Mouse (Mus musculus) ZHBTc4 (cell line): Measurements from ENCODE around the gene Bcl6b.
A peak's percentile ranks its signal among the peaks of the same experiment; 100 is the strongest.

Source experiments
- DNase-seq: peaks from one replicate; pipeline ENCODE4 v3.0.0-alpha.2; 2011; ENCODE audit warnings: low read depth, low spot score

The Bcl6b gene

GRCm38 (mm10) chr11:70212896-70213295, 16.7 kb downstream of the Bcl6b start:
- peak; percentile 68 for DNase-seq

GRCm38 (mm10) chr11:70212423-70212822, 17.2 kb downstream of the Bcl6b start, which contains the start of gene Slc16a11:
Slc16a11 (plus strand) TSS chr11:70212752.
- DNase-seq: no peak

DNA sequence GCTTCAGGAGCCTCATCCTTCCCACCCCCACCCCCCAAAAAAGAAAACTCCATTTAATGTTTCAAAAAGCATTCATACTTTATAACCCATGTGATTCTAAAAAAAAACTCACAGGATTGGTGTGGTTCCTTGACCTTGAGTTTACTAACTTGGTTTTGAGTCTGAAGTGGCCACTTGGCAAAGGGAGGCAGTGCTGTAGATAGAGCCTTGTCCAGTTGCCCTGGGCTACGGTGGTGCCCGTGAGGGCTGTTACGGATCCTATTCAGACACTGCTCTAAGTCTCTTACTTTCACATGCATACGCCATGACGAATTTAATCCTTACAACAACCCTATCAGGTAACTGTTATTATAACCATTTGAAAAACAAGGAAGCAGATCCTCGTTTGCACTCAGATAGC, 17.6 kb downstream of the Bcl6b start:
- DNase-seq: no peak

DNA sequence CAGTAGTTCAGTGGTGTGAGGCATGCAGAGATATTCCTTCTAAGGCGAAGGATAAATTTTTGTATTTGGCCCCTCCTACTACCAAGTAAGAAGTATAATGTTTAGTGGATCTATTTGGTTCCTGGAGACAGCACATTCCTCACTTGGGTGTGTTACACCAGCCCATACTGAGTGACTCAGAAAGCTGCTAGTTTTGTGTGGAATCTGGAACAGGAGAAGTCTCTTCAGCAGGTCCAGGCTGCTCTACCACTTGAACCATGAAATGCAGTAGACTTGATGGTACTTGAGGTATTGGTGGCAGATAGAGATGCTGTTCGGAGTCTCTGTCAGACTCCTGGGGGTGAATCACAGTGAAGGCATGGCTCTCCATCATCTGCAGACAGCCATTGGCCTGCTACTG, 18.9 kb downstream of the Bcl6b start:
- no peak for DNase-seq

GRCm38 (mm10) chr11:70208778-70209388, 20.7 kb downstream of the Bcl6b start:
- DNase-seq: no peak

DNA sequence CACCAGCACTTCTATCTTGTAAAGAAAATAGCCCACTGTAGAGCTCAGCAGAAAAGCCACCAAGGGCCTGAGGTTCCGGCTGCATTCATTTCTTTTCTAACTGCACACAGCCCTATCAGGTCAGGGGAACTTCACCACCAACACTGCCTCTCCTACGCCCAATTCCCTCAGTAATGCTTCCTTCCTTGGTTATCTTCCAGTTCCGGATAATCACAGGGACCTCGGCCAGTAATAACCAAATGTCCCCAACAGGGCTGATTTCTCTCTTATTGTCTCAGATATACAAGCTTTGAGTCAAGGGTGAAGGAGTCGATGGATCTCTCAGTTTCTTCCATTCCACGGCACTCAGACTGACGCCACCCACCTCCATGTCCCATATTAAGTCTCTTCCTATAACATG, 22.3 kb downstream of the Bcl6b start:
- no peak for DNase-seq

- no peak for DNase-seq
Observed at GRCm38 (mm10) chr11:70206801-70207200, 22.8 kb downstream of the Bcl6b start.

DNA sequence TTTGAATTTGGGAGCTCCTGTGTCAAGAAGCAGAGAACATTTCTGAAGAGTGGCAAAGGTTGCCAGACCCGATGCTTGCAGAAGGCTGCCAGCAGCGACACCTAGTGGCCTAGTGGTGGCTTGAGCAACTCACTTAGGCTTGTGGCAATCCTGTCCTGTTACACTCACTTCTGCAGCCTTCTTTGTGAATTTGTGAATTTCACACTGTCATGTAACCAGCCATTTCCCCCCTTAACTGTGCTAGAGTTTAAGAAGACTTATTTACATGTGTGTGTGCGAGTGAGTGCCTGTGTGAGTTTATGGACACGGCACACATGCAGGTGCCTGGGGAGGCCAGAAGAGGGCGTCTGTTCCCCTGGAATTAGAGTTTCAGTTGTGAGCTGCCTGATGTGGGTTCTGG, 27.9 kb downstream of the Bcl6b start:
- peak; percentile 86 for DNase-seq

- no peak for DNase-seq
Observed at GRCm38 (mm10) chr11:70200036-70200608, 29.5 kb downstream of the Bcl6b start.

- DNase-seq: no peak
Observed at GRCm38 (mm10) chr11:70199107-70199506, 30.5 kb downstream of the Bcl6b start.

DNA sequence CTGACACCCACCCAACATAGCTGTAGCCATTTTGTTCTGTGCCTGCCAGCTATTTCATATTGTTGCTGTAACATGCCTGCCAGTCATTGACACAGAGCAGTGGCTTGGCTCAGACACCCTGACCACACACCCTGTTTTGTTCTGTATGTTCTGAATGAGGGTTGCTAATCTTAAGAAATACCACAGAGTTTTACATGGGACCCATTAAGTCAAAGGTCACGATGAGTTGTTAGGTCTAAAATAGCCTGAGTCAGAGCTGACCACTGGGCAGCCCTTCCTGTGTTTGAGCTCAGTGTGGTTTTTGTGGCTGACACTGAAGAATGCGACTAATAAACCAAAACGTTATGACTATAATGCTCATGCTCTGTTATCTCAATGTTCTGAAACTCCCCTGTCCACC, 31.3 kb downstream of the Bcl6b start:
- no peak for DNase-seq

- no peak for DNase-seq
Observed at GRCm38 (mm10) chr11:70193354-70194285, 36.0 kb downstream of the Bcl6b start.

GRCm38 (mm10) chr11:70192157-70192556, 37.4 kb downstream of the Bcl6b start:
- DNase-seq: no peak

GRCm38 (mm10) chr11:70191188-70191587, 38.4 kb downstream of the Bcl6b start:
- no peak for DNase-seq

DNA sequence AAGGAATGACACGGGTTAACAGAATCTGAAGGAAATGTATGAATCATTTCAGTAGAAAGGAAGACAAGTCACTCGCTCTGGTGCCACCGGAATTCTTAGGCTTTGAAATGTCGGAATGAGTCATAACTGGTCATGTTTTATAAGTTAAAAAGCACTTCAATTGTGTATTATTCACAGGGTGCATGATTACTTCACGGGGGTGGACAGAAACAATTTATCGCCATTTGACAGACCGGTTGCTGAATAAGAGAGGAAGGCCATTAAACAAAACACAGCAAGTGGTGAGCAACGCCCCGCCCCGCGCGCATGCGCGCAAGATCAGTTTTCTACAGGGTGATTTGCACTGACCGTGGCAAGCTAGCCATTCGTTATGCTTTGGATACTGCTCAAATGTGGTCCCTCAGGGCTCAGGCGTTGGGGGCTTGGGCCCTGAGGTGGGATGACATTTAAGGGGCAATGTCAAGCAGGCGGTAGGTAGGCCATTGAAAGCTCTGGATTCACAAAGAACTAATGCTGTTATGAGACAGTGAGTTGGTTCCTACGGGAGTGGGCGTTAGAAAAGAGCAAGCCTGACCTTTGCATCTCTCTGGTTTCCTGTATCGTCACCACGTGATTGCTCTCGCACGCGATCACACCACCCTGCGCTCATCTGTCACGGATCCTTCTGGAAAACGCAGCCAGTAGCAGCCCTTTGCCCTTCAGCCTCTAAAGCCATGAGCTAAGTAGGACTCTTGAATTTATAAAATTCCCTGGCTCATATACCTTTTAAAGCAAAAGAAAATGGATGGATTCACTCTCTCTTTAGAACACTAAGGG, 40.1 kb downstream of the Bcl6b start:
- DNase-seq: peak; percentile 40

- no peak for DNase-seq
Observed at GRCm38 (mm10) chr11:70185120-70185519, 44.5 kb downstream of the Bcl6b start.

- DNase-seq: no peak
Observed at GRCm38 (mm10) chr11:70180496-70180895, 49.1 kb downstream of the Bcl6b start.

DNA sequence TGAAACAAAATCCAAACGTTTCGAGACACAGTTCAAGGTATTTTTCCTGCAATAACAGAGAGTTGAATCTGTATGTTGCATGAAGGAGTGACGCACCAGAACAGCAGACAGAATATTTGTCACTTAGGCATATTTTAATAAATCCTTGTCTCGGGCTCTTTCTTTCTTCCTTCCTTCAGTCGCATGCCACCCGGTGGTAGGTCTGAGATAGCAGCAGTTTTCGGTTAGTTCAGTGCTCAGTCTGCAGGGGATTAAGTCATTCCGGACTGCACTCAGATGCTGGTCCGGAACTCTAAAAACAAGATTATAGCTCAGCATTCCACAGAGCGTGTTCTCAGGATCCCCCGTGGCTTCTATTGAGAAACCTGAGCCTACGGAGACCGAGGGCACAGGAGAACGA, 50.2 kb downstream of the Bcl6b start:
- peak; percentile 46 for DNase-seq

DNA sequence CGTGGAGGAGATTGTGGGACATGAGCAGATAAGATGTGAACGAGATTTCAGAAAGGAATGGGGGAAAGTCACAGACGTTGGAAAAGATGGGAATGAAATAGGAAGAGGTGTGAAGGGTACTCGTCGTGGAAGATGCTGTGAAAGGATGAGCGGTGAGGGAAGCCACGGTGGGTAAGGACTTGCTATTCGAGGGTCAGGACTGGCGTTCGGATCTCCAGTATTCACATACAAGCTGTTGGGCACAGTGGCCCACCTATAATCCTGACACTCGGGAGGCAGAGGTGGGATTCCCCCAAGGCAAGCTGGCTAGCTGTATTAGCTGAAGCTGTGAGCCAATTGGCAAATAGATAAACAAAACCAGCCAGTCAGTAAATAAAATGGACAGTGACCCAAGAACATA, 50.8 kb downstream of the Bcl6b start:
- DNase-seq: no peak

DNA sequence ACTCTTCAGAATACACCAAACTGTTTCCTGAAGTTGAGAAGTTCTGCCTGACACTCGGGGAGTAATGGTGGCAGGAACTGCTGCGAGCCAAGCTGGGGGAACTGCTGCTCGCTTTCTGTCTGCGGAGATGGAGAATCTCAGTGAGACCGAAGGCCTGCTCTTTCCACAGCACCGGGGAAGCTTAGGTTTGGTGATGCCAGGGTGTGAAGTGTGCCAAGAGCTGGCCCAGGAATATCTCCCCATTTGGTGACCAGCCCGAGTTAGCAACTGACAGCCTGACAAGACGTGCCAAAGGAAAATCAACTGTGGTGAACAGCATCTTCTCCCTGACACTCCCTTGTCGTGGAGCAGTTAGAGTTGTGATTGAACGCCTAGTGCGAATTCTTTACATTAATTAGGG, 51.3 kb downstream of the Bcl6b start:
- no peak for DNase-seq

DNA sequence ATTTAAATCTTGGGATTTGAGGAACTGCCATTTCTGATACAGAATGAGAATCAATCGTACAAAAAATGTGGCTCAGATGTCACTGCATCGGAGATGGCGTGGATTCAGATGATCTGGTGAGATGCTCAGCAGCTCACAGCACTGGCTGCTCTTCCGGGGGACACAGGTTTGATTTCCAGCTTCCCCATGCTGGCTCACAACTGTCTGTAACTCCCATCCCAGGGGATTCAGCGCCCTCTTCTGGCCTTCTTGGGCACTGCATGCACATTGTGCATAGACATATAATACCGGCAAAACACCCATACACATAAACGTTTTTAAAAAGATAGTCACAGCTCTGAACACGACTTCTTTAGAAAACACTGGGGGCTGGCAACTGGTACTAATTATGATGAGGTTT, 52.0 kb downstream of the Bcl6b start:
- DNase-seq: peak; percentile 66

GRCm38 (mm10) chr11:70174491-70174890, 55.1 kb downstream of the Bcl6b start:
- DNase-seq: no peak
